Mouse (Mus musculus) left cerebral cortex, adult 2 months (tissue): ENCODE results near the gene Sdccag8. TPM values are rescaled to one million over a fixed set of nuclear protein-coding genes. Genes with fewer than 3 reads are reported as not detected.

Experiments used
- DNase-seq, 2 experiments: peaks; one replicate each; pipeline ENCODE4 v3.0.0; 2021 to 2022; ENCODE audit warnings: low spot score in 2 of 2, mixed read lengths in 1 of 2; ENCODE audit errors: extremely low spot score in 1 of 2
- H3K27ac ChIP-seq: fragments of 200-600 bp; 2 replicates; pipeline ENCODE4 v1.8.1; 2022
- H3K4me3 ChIP-seq: fragments of 200-600 bp; 2 replicates; pipeline ENCODE4 v1.8.1; 2022
- CTCF ChIP-seq: fragments of 200-600 bp; IDR thresholded peaks from 2 replicates; pipeline ENCODE4 v1.8.1; 2022; ENCODE audit warnings: antibody characterized with exemption, mild to moderate bottlenecking, moderate library complexity
- intact Hi-C: fragments of 180-260 bp; cut with DNase I; formaldehyde crosslinking; loops from one replicate; pipeline ENCODE4 v1.15.1; 2025
- total RNA-seq, 2 experiments: library from RNA; stranded (reverse); gene quantifications; 2 replicates each; pipeline ENCODE4 v1.2.3; 2021

Sdccag8 gene
- total RNA-seq, 2 experiments from 2014 or later: 17.6 TPM

- TF ChIP-seq CTCF: no peak
- H3K4me3 ChIP-seq: no peak overlapping the region
- H3K27ac ChIP-seq: no peak overlapping the region
- DNase-seq: no peak
- intact Hi-C loops: no loop called here
Observed at GRCm38 (mm10) chr1:176816728-176817127, 2.3 kb downstream of the Sdccag8 start.

GRCm38 (mm10) chr1:176818147-176818546 is 3.7 kb downstream of the Sdccag8 start:
- TF ChIP-seq CTCF: no peak
- intact Hi-C loops: no loop called here
- no peak overlapping the region for H3K4me3 ChIP-seq
- H3K27ac ChIP-seq: no peak overlapping the region
- DNase-seq: no peak

GRCm38 (mm10) chr1:176818763-176819162 is 4.3 kb downstream of the Sdccag8 start:
- Histone ChIP-seq H3K4me3 (no peak overlapping the region), H3K27ac (no peak overlapping the region)
- DNase-seq: no peak
- intact Hi-C loops: no loop called here
- TF ChIP-seq CTCF: no peak

- Histone ChIP-seq H3K27ac (no peak overlapping the region), H3K4me3 (no peak overlapping the region)
- DNase-seq: no peak
- intact Hi-C loops: no loop called here
- TF ChIP-seq CTCF: no peak
Observed at GRCm38 (mm10) chr1:176821929-176822328, 7.5 kb downstream of the Sdccag8 start.

- Histone ChIP-seq H3K27ac (no peak overlapping the region), H3K4me3 (no peak overlapping the region)
- intact Hi-C loops: no loop called here
- no peak for DNase-seq
- TF ChIP-seq CTCF: no peak
Observed at GRCm38 (mm10) chr1:176822949-176823348, 8.5 kb downstream of the Sdccag8 start.

- no peak overlapping the region for H3K4me3 ChIP-seq
- no peak overlapping the region for H3K27ac ChIP-seq
- intact Hi-C loops: no loop called here
- DNase-seq: no peak
- TF ChIP-seq CTCF: no peak
Observed at GRCm38 (mm10) chr1:176823889-176824288, 9.4 kb downstream of the Sdccag8 start.

- TF ChIP-seq CTCF: no peak
- intact Hi-C loops: no loop called here
- DNase-seq: no peak
Observed at GRCm38 (mm10) chr1:176824611-176825010, 10.2 kb downstream of the Sdccag8 start.

GRCm38 (mm10) chr1:176825084-176825483 is 10.6 kb downstream of the Sdccag8 start:
- Histone ChIP-seq H3K4me3 (no peak overlapping the region), H3K27ac (no peak overlapping the region)
- no peak for TF ChIP-seq CTCF
- DNase-seq: no peak
- intact Hi-C loops: no loop called here

More at GRCm38 (mm10) chr1:176824611-176825010, 10.2 kb downstream of the Sdccag8 start:
- Histone ChIP-seq H3K4me3 (no peak overlapping the region), H3K27ac (no peak overlapping the region)

GRCm38 (mm10) chr1:176826186-176826585 is 11.7 kb downstream of the Sdccag8 start:
- intact Hi-C loops: no loop called here
- no peak for TF ChIP-seq CTCF
- Histone ChIP-seq H3K4me3 (no peak overlapping the region), H3K27ac (no peak overlapping the region)
- DNase-seq: no peak

GRCm38 (mm10) chr1:176826931-176827330 is 12.5 kb downstream of the Sdccag8 start:
- intact Hi-C loops: no loop called here
- DNase-seq: no peak
- H3K4me3 ChIP-seq: no peak overlapping the region
- TF ChIP-seq CTCF: no peak
- H3K27ac ChIP-seq: no peak overlapping the region; the same call in 1 of the 2 replicates

- no peak for TF ChIP-seq CTCF
- Histone ChIP-seq H3K4me3 (no peak overlapping the region), H3K27ac (peak overlapping the region; percentile 13; the same call in 1 of the 2 replicates)
- intact Hi-C loops: no loop called here
- DNase-seq: no peak
Observed at GRCm38 (mm10) chr1:176827365-176827764, 12.9 kb downstream of the Sdccag8 start.

- no peak for DNase-seq
- TF ChIP-seq CTCF: peak; percentile 4
- peak overlapping the region; percentile 13; the same call in 1 of the 2 replicates for H3K27ac ChIP-seq
- H3K4me3 ChIP-seq: no peak overlapping the region
- intact Hi-C loops: no loop called here
Observed at GRCm38 (mm10) chr1:176827945-176828485, 13.6 kb downstream of the Sdccag8 start.

GRCm38 (mm10) chr1:176828666-176829065 is 14.2 kb downstream of the Sdccag8 start:
- DNase-seq: no peak
- no peak for TF ChIP-seq CTCF
- H3K27ac ChIP-seq: peak overlapping the region; percentile 1; the same call in 1 of the 2 replicates
- intact Hi-C loops: no loop called here
- no peak overlapping the region for H3K4me3 ChIP-seq
